ENCODE assay signal across 9 mouse cellular contexts in genomic region chr5:60608943-60609614, GRCm38 (mm10).
DNase-seq lines count a peak whose midpoint lies in the region; ATAC-seq lines count a peak whose summit lies in the region.
"Had no signal": no experiment of that assay in that cellular context is flagged by ENCODE, and none has a peak within 500 bp of the region (broad histone marks: within the 10 kb centered on the region; RNA-seq: fewer than 3 reads in every experiment).

No protein-coding gene starts in this region.

- ATAC-seq in midbrain, embryonic 14.5 days (ENCODE audit: low FRiP score, low TSS enrichment) = no peak
- no peak for ATAC-seq in midbrain, embryonic 13.5 days

- no peaks in the 10 kb centered on the region for H3K9me3 ChIP-seq in midbrain, embryonic 14.5 days (ENCODE audit: control insufficient read depth, low read length)
- no peaks in the 10 kb centered on the region for H3K9me3 ChIP-seq in midbrain, embryonic 13.5 days

- WGBS in midbrain, embryonic 14.5 days = 32% methylated on average over 4 of the region's 4 CpGs
- WGBS in midbrain, embryonic 13.5 days = 35% methylated on average over 4 of the region's 4 CpGs

- 0 out of 2 replicates have a peak overlapping the region, but pooled peaks have one; percentile 57 for H3K27ac ChIP-seq in midbrain, embryonic 14.5 days (replicated peaks; ENCODE audit: low read depth, low read length)
- no peak overlapping the region for H3K27ac ChIP-seq in midbrain, embryonic 13.5 days
- H3K27ac ChIP-seq: liver, embryonic 14.5 days had no signal

- H3K4me3 ChIP-seq in midbrain, embryonic 14.5 days (replicated peaks; ENCODE audit: low read depth, low read length) = no peak overlapping the region
- no peak overlapping the region for H3K4me3 ChIP-seq in midbrain, embryonic 13.5 days (replicated peaks)

- no peaks in the 10 kb centered on the region for H3K36me3 ChIP-seq in midbrain, embryonic 14.5 days (ENCODE audit: control insufficient read depth, insufficient read depth, low read length)
- H3K36me3 ChIP-seq in midbrain, embryonic 13.5 days = no peaks in the 10 kb centered on the region

- no peaks in the 10 kb centered on the region for H3K27me3 ChIP-seq in midbrain, embryonic 14.5 days (ENCODE audit: control insufficient read depth, insufficient read depth, low read length)
- no peaks in the 10 kb centered on the region for H3K27me3 ChIP-seq in midbrain, embryonic 13.5 days

- H3K4me2 ChIP-seq in midbrain, embryonic 14.5 days (ENCODE audit: low read length) = no peak overlapping the region
- H3K4me2 ChIP-seq in midbrain, embryonic 13.5 days (replicated peaks) = no peak overlapping the region

- DNase-seq in adrenal gland, postnatal 10 days = peak; percentile 5
- DNase-seq in adrenal gland, adult (ENCODE audit: inconsistent age in 2 of 2, low spot score in 1 of 2) = no peak
- peak; percentile 83 for DNase-seq in midbrain, embryonic 14.5 days
- peak; percentile 80 for DNase-seq in layer of hippocampus, adult 11-12 months (ENCODE audit: low spot score)
- DNase-seq in retina, postnatal 7 days (ENCODE audit: low read depth, low spot score) = peak; percentile 32
- DNase-seq in heart, adult 11 months = no peak
- no peak for DNase-seq in urinary bladder, postnatal 36 days (ENCODE audit: low spot score in 2 of 2)

- H3K4me1 ChIP-seq in midbrain, embryonic 14.5 days (ENCODE audit: control insufficient read depth, insufficient read depth, low read length) = no peaks in the 10 kb centered on the region
- no peaks in the 10 kb centered on the region for H3K4me1 ChIP-seq in midbrain, embryonic 13.5 days (replicated peaks)

- no peak overlapping the region for H3K9ac ChIP-seq in midbrain, embryonic 14.5 days (replicated peaks; ENCODE audit: low read length)
- no peak overlapping the region for H3K9ac ChIP-seq in midbrain, embryonic 13.5 days (replicated peaks)
- H3K9ac ChIP-seq: liver, embryonic 14.5 days had no signal

Comparison
In these comparisons a context has a peak if more than half of its experiments do, and no peak if none do; other contexts are left out.
1. DNase-seq: peak in adrenal gland, postnatal 10 days (single experiment), midbrain, embryonic 14.5 days (single experiment), layer of hippocampus, adult 11-12 months (single experiment) and retina, postnatal 7 days (single experiment); none in adrenal gland, adult (0 of 2), heart, adult 11 months (single experiment) and urinary bladder, postnatal 36 days (0 of 2).